Mouse (Mus musculus) neutrophil, adult 5-6 weeks (primary cell): ENCODE data around the gene Tlr13. TPM values are rescaled to one million over a fixed set of nuclear protein-coding genes. Genes with fewer than 3 reads are reported as not detected.
"Not testable (repeated sequence)": the region's sequence is repeated elsewhere in the genome, so short reads cannot be mapped to it uniquely, and the experiment has no call there.

Experiments
- ATAC-seq: fragments of 151-379, 151-347 bp; 2 replicates; pipeline ENCODE4 v1.8.0; 2017; ENCODE audit warnings: mild to moderate bottlenecking, moderate TSS enrichment; ENCODE audit not compliant: insufficient number of reproducible peaks, poor library complexity, low FRiP score, severe bottlenecking; ENCODE audit errors: extremely low read depth
- total RNA-seq: library from RNA; stranded (forward); fragments of 200-1000 nt; gene quantifications from 2 replicates; pipeline ENCODE4 v1.2.3, GENCODE M21; 2017

The Tlr13 gene
- total RNA-seq, 1 experiment from 2014 or later: 136 TPM

DNA sequence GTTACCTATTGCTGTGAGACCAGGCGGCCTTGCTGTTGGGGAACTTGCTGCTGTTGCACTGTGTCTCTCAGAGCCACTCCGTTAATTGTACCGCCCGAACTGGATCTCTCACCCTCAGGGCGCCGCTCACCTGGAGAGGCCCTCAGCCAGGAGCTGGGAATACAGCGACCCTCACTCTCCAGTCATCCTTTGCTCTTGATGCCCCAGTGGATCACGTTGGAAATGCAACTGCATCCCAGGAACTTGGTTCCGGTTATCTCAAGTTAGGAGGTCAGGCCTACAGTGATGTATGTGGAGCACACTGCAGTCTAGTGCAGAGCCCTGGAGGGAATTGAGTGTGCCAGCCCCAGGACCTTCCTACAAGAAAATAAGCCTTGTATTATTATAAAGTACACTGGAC lies 33.3 kb downstream of the Tlr13 start:
- no peak for ATAC-seq

DNA sequence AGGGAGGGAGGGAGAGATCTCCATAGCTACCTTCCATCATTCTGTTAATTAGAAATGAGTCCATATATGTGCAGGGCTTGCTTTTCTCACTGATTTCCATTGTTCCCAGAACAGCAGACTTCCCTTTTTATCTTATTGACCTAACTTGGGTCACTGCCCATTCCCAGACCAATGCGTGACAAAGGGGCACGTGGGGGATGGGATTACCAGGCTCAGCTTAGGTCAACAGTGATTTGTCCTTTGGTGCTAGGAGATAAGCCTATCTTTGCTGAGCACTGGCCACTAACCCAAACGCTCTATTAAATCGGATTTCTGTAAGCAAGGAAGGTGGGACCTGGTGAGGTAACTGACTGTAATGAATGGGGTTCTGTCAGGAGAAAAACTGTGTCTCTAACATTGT lies 41.3 kb downstream of the Tlr13 start:
- ATAC-seq: no peak

DNA sequence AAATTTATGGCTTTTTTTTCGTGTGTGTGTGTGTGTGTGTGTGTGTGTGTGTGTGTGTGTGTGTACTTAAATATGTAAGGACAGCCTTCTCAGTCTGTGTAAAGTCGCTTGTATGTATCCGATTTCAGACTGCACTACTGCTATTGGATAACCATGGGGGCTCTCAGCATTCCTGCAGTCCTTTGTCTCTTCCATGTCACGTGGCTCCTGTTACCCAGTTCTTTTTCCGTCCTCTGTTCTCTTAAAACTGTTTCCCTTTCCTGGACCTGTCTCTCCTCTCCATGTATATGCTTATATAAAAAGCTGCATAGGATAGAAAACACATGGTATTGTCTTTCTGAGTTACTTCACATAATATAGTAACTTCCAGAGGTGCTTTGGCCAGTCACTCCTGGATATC lies 42.7 kb downstream of the Tlr13 start:
- no peak for ATAC-seq

DNA sequence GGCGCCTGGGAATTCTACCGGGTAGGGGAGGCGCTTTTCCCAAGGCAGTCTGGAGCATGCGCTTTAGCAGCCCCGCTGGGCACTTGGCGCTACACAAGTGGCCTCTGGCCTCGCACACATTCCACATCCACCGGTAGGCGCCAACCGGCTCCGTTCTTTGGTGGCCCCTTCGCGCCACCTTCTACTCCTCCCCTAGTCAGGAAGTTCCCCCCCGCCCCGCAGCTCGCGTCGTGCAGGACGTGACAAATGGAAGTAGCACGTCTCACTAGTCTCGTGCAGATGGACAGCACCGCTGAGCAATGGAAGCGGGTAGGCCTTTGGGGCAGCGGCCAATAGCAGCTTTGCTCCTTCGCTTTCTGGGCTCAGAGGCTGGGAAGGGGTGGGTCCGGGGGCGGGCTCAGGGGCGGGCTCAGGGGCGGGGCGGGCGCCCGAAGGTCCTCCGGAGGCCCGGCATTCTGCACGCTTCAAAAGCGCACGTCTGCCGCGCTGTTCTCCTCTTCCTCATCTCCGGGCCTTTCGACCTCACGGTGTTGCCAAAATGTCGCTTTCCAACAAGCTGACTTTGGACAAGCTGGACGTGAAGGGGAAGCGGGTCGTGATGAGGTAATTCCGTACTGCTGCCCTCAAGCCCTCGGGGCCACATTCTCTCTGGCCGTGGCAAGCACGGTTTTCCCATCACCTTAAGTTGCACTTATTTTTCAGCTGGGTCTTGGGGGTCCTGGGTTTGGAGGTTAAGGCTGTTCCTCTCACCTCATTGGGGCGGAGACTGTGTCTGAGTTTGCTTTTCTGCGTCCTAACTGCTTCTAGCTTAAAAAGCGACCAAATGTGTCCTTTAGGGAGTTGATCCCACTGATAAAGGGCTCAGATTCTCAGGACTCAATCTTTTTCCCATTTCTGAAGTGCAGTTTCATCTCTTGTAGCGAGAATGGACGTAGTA lies 44.0 kb downstream of the Tlr13 start, which contains the start of gene Pgk1:
TSS of gene Pgk1 (plus strand) at position 388 of the 937 bp plus-strand sequence.
- ATAC-seq: peak; percentile 99

DNA sequence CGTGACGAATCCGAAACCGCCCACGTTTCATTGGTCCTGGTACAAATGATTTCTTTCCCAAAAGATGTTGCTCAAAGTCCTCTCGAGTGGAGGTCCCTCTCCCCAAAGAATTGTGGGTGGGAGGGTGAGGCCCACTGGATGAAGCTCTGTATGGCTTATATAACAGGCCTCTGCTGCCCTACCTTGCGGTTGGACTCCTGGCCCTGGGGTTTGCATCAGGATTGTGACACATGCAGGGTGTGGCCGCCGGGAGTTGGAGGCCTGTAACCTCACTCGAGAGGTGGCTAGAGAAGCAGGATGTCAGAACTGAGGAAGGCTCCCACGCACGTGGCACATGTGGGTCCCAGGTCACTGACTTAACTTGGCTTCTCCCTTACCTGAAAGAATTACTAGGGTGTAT lies 44.7 kb downstream of the Tlr13 start:
- peak; percentile 7; the same call in 1 of the 2 replicates for ATAC-seq

DNA sequence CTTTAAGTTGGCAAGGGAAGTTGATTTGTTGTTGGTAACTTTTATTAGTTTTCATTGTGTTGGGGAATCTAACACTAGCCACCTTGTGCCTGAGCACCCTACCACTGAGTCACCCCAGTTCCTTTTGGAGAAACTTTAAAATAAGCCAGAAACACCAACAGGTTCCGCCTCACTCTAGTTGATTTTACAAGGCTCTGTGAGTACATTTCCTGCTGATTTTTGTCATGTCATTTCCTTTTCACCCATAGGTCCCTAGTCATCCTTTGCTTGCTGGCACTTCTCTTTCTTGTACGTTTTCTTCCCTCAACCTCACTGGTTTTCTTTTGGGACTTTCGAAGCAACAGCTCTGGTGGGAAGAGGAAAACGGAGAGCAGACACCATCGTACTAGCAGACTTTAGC lies 46.4 kb downstream of the Tlr13 start:
- no peak for ATAC-seq

DNA sequence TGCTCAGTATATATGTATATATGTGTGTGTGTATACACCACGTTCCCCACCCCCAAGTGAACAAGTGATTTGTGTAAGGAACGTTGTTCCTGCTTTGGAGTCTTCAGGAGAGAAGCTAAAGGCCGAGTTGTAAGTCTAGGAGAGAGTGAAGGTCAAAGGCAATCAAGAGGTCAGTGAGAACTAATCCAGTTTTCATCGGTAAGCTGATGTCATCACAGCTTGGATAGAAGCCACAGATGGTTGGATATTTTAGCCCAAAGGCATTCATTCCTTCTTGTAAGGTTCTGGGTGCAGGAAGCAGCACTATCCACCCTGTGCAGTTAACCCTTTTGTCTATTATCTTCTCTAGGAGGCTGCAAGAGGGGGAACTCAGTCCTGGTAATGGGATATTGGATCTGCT lies 47.1 kb downstream of the Tlr13 start:
- no peak for ATAC-seq

DNA sequence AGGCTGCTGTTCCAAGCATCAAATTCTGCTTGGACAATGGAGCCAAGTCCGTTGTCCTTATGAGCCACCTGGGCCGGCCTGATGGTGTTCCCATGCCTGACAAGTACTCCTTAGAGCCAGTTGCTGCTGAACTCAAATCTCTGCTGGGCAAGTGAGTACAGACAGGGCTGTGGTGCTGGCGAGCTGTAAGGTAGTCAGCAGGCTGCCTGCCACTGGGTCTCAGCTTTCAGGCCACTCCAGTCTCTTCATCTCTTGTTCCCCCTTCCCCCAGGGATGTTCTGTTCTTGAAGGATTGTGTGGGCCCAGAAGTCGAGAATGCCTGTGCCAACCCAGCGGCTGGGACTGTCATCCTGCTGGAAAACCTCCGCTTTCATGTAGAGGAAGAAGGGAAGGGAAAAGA lies 51.4 kb downstream of the Tlr13 start:
- ATAC-seq: not testable (repeated sequence)

DNA sequence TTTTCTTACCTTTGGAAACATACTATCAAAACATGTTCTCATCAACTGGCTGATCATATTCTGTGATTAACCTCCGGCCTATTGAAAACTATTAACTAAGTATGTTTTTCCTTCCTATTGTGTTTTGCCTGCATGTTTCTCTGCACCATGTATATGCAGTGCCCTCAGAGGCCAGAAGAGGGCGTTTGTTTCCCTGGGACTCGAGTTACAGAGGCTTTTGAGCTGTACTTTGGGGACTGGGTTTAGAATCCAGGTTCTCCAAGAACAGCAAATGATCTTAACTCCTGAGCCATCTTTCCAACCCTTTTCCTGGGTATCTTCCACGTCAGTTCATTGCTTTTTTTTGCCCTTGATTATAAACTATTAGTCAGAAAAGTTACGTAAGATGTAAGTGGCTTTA lies 54.3 kb downstream of the Tlr13 start:
- no peak for ATAC-seq

DNA sequence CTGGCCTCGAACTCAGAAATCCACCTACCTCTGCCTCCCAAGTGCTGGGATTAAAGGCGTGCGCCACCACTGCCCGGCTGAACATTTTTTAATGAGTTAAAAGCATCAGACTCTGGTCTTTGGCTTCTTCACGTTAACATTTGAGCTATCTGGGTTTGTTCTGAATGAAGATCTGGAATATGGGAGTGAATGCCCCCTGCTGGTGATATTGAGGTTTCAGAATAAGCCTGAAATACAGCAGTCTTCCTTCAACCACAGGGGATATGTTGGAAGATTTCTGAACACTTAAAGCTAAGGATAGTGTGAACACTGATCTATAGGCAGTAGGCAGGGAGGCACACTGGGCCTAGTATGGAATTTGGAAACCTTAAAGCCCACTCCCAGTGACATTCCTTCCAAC lies 55.9 kb downstream of the Tlr13 start:
- ATAC-seq: no peak

DNA sequence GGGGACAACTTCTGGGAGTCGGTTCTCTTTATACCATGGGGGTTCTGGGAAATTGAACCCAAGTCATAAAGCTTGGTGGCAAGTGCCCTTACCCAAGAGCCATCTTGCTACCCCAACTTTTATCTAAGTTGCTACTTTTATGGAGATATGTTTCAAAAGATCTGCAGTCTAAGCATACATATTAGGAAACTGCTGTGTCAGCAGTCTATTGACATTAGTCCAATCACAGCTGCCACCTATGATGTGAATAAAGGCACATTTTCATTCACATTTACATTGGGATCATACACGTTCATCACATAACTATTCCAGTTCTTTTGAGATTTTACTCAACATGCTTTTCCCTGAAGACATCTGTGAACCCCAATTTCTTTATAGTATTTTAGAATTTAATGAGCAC lies 66.1 kb downstream of the Tlr13 start:
- ATAC-seq: no peak

Other genes with a start within 250 kb of the Tlr13 start
- gene Atrx, start 213.8 kb upstream of the Tlr13 start, total RNA-seq: 413 and 516 TPM in 2 replicates
- gene Magt1, start 131.3 kb upstream of the Tlr13 start, total RNA-seq: 27.9 and 29.2 TPM in 2 replicates
- gene Cox7b, start 127.5 kb upstream of the Tlr13 start, total RNA-seq: 87.4 and 108 TPM in 2 replicates
- 44.3 and 49.6 TPM in 2 replicates for gene Atp7a, start 115.9 kb upstream of the Tlr13 start, total RNA-seq
- 108 and 109 TPM in 2 replicates for gene Pgk1, start 43.9 kb downstream of the Tlr13 start, total RNA-seq
- 4.3 and 6.6 TPM in 2 replicates for gene Taf9b, start 78.0 kb downstream of the Tlr13 start, total RNA-seq
- not detected in 2 replicates for gene Fnd3c2, start 112.2 kb downstream of the Tlr13 start, total RNA-seq